Mouse (Mus musculus) 416B (cell line): ENCODE measurements around the gene Mageb2.
"Not testable (repeated sequence)": the region's sequence is repeated elsewhere in the genome, so short reads cannot be mapped to it uniquely, and the experiment has no call there.

Source experiments
- DNase-seq: peaks from one replicate; pipeline ENCODE4 v3.0.0; 2011; ENCODE audit warnings: low read depth

Gene Mageb2

GRCm38 (mm10) chrX:91331390-91331789, at the start of gene Mageb2:
Mageb2 (plus strand) TSS chrX:91331690.
- DNase-seq, result not testable (repeated sequence)

- not testable (repeated sequence) for DNase-seq
Measured at GRCm38 (mm10) chrX:91313256-91313655, 18.2 kb upstream of the Mageb2 start.
